Mouse (Mus musculus) left cerebral cortex, adult 9 months (tissue): ENCODE data around the gene Ankrd12.
A peak's percentile ranks its signal among the peaks of the same experiment; 100 is the strongest.

Source experiments
- DNase-seq, 2 experiments: peaks; one replicate each; pipeline ENCODE4 v3.0.0; 2022; ENCODE audit warnings: low spot score in 2 of 2

Gene Ankrd12

GRCm38 (mm10) chr17:66076934-66077333 lies at the start of gene Ankrd12:
TSS of gene Ankrd12 (minus strand) at chr17:66077089.
- peak; percentile 90 to 95 for DNase-seq

- no peak for DNase-seq
Observed at GRCm38 (mm10) chr17:66125211-66125610, 48.3 kb upstream of the Ankrd12 start.

- no peak for DNase-seq
Observed at GRCm38 (mm10) chr17:66123816-66124610, 47.1 kb upstream of the Ankrd12 start.

GRCm38 (mm10) chr17:66123066-66123815 lies 46.4 kb upstream of the Ankrd12 start, which contains the start of gene Ddx11:
TSS of gene Ddx11 (plus strand) at chr17:66123520.
- peak; percentile 65 to 89 for DNase-seq

GRCm38 (mm10) chr17:66120701-66121100 lies 43.8 kb upstream of the Ankrd12 start:
- no peak for DNase-seq

- no peak for DNase-seq
Observed at GRCm38 (mm10) chr17:66118991-66119390, 42.1 kb upstream of the Ankrd12 start.

- no peak for DNase-seq
Observed at GRCm38 (mm10) chr17:66112166-66112565, 35.3 kb upstream of the Ankrd12 start.

- peak; percentile 64 to 85 for DNase-seq
Observed at GRCm38 (mm10) chr17:66111402-66111959, 34.6 kb upstream of the Ankrd12 start, which contains the start of gene Washc1. TSS of gene Washc1 (plus strand) at chr17:66111545.

GRCm38 (mm10) chr17:66110746-66111145 lies 33.9 kb upstream of the Ankrd12 start:
- DNase-seq = peak in 1 of 2 experiments; percentile 23

- no peak for DNase-seq
Observed at GRCm38 (mm10) chr17:66108198-66108597, 31.3 kb upstream of the Ankrd12 start.

GRCm38 (mm10) chr17:66107466-66107865 lies 30.6 kb upstream of the Ankrd12 start:
- DNase-seq = no peak

GRCm38 (mm10) chr17:66106601-66107267 lies 29.8 kb upstream of the Ankrd12 start:
- peak in 1 of 2 experiments; percentile 47 for DNase-seq

- no peak for DNase-seq
Observed at GRCm38 (mm10) chr17:66104076-66104475, 27.2 kb upstream of the Ankrd12 start.

GRCm38 (mm10) chr17:66101380-66102330 lies 24.8 kb upstream of the Ankrd12 start, which contains the start of gene Ndufv2:
TSS of gene Ndufv2 (minus strand) at chr17:66101559.
- DNase-seq = peak; percentile 68 to 90

- peak in 1 of 2 experiments; percentile 30 for DNase-seq
Observed at GRCm38 (mm10) chr17:66100566-66101379, 23.9 kb upstream of the Ankrd12 start.

- no peak for DNase-seq
Observed at GRCm38 (mm10) chr17:66092664-66093063, 15.8 kb upstream of the Ankrd12 start.

- no peak for DNase-seq
Observed at GRCm38 (mm10) chr17:66092065-66092464, 15.2 kb upstream of the Ankrd12 start.

- no peak for DNase-seq
Observed at GRCm38 (mm10) chr17:66091392-66091791, 14.5 kb upstream of the Ankrd12 start.

GRCm38 (mm10) chr17:66090251-66090650 lies 13.4 kb upstream of the Ankrd12 start:
- DNase-seq = no peak

GRCm38 (mm10) chr17:66085038-66085437 lies 8.1 kb upstream of the Ankrd12 start:
- DNase-seq = no peak
